Mouse (Mus musculus): ENCODE data around the gene Suox.

DNA sequence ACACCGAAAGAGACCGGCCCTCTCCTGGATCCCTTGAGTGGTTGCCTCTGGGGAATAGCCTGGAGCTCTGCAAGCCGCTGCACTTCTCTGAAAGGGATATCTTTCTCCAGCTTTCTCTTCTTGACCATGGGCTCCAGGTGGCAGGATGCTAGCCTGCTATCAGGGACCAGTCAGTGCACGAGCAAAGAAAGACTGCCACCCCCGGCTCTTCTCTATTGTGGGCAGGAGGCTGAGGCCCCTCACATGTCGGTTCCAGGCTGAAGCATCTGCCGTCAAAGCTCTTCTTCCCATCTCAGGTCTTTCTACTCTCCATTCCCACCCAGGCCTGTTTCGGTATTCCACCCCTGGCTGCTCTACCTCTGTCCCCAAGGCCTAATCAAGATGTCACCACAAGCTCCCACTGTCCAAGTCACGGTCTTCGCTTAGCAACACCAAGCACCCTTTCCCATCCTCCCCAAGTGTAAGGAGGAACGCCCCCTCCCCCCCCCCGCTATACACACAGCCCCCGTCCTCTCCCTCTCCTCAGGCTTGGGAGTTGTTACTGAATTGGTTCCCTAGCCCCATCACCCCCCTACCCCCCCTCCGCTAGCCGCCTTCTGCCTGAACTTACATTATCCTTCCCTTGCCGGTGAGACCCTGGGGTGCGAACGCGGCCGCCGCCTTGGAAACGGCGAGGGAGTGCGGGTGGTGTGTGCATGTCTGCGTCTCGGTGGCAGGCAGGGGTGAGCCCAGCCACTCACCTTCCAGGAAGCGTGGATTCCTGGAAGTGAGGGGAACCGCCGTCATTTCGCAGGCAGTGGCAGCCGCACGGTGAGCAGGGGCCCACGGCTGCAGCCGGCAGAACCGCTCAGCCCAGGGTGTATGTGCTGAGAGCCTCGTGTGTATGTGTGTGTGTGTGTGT lies 28.5 kb downstream of the Suox start, which contains the start of gene Ikzf4:
- TF ChIP-seq CTCF (IDR thresholded peaks at IDR 0.05; ENCODE audit: insufficient read depth, low read depth, low read length) (no peak), POLR2A (IDR thresholded peaks at IDR 0.05; ENCODE audit: insufficient read depth, low read depth, low read length) (no peak)
